ENCODE assay signal across 8 mouse cellular contexts in genomic region chr9:14380386-14381285, GRCm38 (mm10). TPM values are rescaled to one million over a fixed set of nuclear protein-coding genes. Genes with fewer than 3 reads are reported as not detected.
DNase-seq lines count a peak whose midpoint lies in the region; ATAC-seq lines count a peak whose summit lies in the region.

No protein-coding gene starts in this region.

- peak; percentile 85 for DNase-seq in NIH3T3 (ENCODE audit: low read depth)
- peak; percentile 82 to 90 for DNase-seq in cerebellum, postnatal 14 days
- DNase-seq in frontal cortex, postnatal 25 days (ENCODE audit: low spot score in 2 of 2), result peak; percentile 63 to 76
- peak; percentile 71 for DNase-seq in hindbrain, embryonic 14.5 days (ENCODE audit: low spot score)
- peak; percentile 77 for DNase-seq in left cerebral cortex, adult 11 months (ENCODE audit: low spot score)
- DNase-seq in lung, postnatal 36 days, result peak; percentile 90
- peak; percentile 83 for DNase-seq in retina, embryonic 14.5 days (ENCODE audit: low spot score)
- peak; percentile 72 to 82 for DNase-seq in thymus, postnatal 36 days

- H3K36me3 ChIP-seq in hindbrain, embryonic 14.5 days (replicated peaks; ENCODE audit: control insufficient read depth, insufficient read depth), result no peaks in the 10 kb centered on the region

- no peaks in the 10 kb centered on the region for H3K27me3 ChIP-seq in hindbrain, embryonic 14.5 days (ENCODE audit: control insufficient read depth, insufficient read depth, low read length)

- H3K4me3 ChIP-seq in hindbrain, embryonic 14.5 days (replicated peaks; ENCODE audit: low read length), result peak overlapping the region; percentile 70

- WGBS in hindbrain, embryonic 14.5 days, result under 1% methylated on average over 63 of the region's 76 CpGs

- ATAC-seq in hindbrain, embryonic 14.5 days (ENCODE audit: low FRiP score), result peak; percentile 94

- H3K27ac ChIP-seq in hindbrain, embryonic 14.5 days, result peak overlapping the region; percentile 86

- peak overlapping the region; percentile 84 for H3K4me2 ChIP-seq in hindbrain, embryonic 14.5 days (replicated peaks)

- H3K4me1 ChIP-seq in hindbrain, embryonic 14.5 days (replicated peaks; ENCODE audit: control insufficient read depth, insufficient read depth, low read length), result peaks cover 32% of the 10 kb centered on the region

- no peaks in the 10 kb centered on the region for H3K9me3 ChIP-seq in hindbrain, embryonic 14.5 days (ENCODE audit: control insufficient read depth, low read length)

- peak overlapping the region; percentile 87 for H3K9ac ChIP-seq in hindbrain, embryonic 14.5 days

RNA-seq across cellular contexts. Expression of gene Endod1, which starts 0.7 kb away (rescaled TPM):
- 33.4 and 43.7 TPM in 2 replicates for polyA plus RNA-seq in hindbrain, embryonic 14.5 days (2014; fragmentation: Nextera tagmentation; extraction: Ambion mirVana)

Comparison
In these comparisons a context has a peak if more than half of its experiments do, and no peak if none do; other contexts are left out.
1. Peak in every context shown above with its lines: DNase-seq, ATAC-seq, H3K4me3 ChIP-seq and H3K27ac ChIP-seq.